Mouse (Mus musculus): ENCODE measurements at regions not wholly inside any gene's neighbourhood (a gene's known extent, or its start where the extent isn't known, plus 50 kb on each side); places are given as distances from the start of the nearest gene placed in this dataset.

GRCm38 (mm10) chr9:49962561-49963071, 163.9 kb upstream of the Ncam1 start:
- no peak for TF ChIP-seq CTCF (IDR thresholded peaks at IDR 0.05; ENCODE audit: extremely low read depth, insufficient read length, insufficient replicate concordance, low read depth, low read length)
- no peak for TF ChIP-seq POLR2A (IDR thresholded peaks at IDR 0.05; ENCODE audit: low read depth, low read length)

Measured in small intestine, adult 2 months (tissue).